Mouse (Mus musculus) ES-Bruce4 (cell line): ENCODE data around the gene Dock7.

Source experiments
- CTCF ChIP-seq: IDR thresholded peaks from one replicate; pipeline ENCODE4 v1.8.1; 2011; ENCODE audit warnings: low read depth, low read length
- EP300 ChIP-seq: IDR thresholded peaks from 2 replicates; pipeline ENCODE4 v1.6.1; 2011; ENCODE audit warnings: low read depth, low read length; ENCODE audit not compliant: insufficient read depth

- TF ChIP-seq EP300 (no peak), CTCF (no peak)
Observed at GRCm38 (mm10) chr4:99032921-99033320, 87.8 kb downstream of the Dock7 start.
